Mouse (Mus musculus): ENCODE data around the gene Tmtc3. TPM values are rescaled to one million over a fixed set of nuclear protein-coding genes. Genes with fewer than 3 reads are reported as not detected.
"Not testable (repeated sequence)": the region's sequence is repeated elsewhere in the genome, so short reads cannot be mapped to it uniquely, and the experiment has no call there.

The Tmtc3 gene
- polyA plus RNA-seq, 1 experiment from 2014 or later, result 9.0 TPM

- H3K27ac ChIP-seq; H3K36me3 ChIP-seq (ENCODE audit: inconsistent target); H3K4me3 ChIP-seq (ENCODE audit: inconsistent target); H3K79me2 ChIP-seq (ENCODE audit: inconsistent target): not testable (repeated sequence)
- WGBS (ENCODE audit: missing documents), result 93% methylated on average over 5 of the region's 6 CpGs
These were observed 84.8 kb downstream of the Tmtc3 start for GRCm38 (mm10) chr10:100402301-100402700.

Other genes starting within 250 kb of the Tmtc3 start
- gene Gm4301, start 151.7 kb downstream of the Tmtc3 start, polyA plus RNA-seq (2018), result not detected in 3 replicates
- not detected in 3 replicates for gene Gm4302, start 146.5 kb downstream of the Tmtc3 start, polyA plus RNA-seq (2018)
- gene Gm4303, start 141.4 kb downstream of the Tmtc3 start, polyA plus RNA-seq (2018), result not detected in 3 replicates
- gene Gm4305, start 136.3 kb downstream of the Tmtc3 start, polyA plus RNA-seq (2018), result not detected in 3 replicates
- not detected in 3 replicates for gene Gm4307, start 126.0 kb downstream of the Tmtc3 start, polyA plus RNA-seq (2018)
- gene Gm4312, start 104.8 kb downstream of the Tmtc3 start, polyA plus RNA-seq (2018), result not detected in 3 replicates
- 2.9 to 5.7 TPM (median 5.4 TPM) in 3 replicates for gene Cep290, start 208 bp upstream of the Tmtc3 start, polyA plus RNA-seq (2018)
- gene 4930430F08Rik, start 103.1 kb upstream of the Tmtc3 start, polyA plus RNA-seq (2018), result 5.7 to 7.6 TPM (median 5.8 TPM) in 3 replicates
- not detected in 3 replicates for gene 1700017N19Rik, start 103.1 kb upstream of the Tmtc3 start, polyA plus RNA-seq (2018)